Mouse (Mus musculus): ENCODE results near the gene Fgf11. TPM values are rescaled to one million over a fixed set of nuclear protein-coding genes. Genes with fewer than 3 reads are reported as not detected.
A peak's percentile ranks its signal among the peaks of the same experiment; 100 is the strongest.

The Fgf11 gene
- polyA plus RNA-seq, 1 experiment from 2014 or later: 2.0 TPM

DNA sequence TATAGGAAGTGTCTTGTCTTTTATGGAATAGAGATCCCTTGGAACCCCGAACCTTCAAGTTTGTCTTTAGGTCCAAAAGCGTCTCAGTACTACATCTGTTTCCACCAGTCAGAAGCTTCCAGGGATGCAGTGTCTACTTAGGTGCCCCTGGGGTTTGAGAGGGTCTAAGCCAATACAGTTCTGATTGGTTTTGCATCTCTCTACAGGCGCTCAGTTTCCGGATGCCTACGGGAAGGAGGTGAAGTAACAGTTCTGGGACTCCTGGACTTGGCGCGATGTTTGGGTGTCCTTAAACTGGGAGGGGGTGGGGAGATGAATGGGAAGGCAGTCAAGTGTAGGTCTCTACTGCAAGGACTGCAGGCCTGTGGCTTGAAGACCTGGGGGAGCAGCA is 37.1 kb upstream of the Fgf11 start:
- Histone ChIP-seq H3K27ac (replicated peaks in 1 of 2; ENCODE audit: control insufficient read depth in 1 of 2, insufficient read depth in 1 of 2, low read depth in 2 of 2, low read length in 2 of 2) (peak overlapping the region; percentile 67 to 83), H3K27me3 (ENCODE audit: control insufficient read depth, insufficient read depth, low read length) (peaks cover 33% of the 10 kb centered on the region), H3K4me3 (ENCODE audit: control insufficient read depth in 1 of 2, insufficient read depth in 1 of 2, low read depth in 1 of 2, low read length in 2 of 2) (peak overlapping the region; percentile 67 to 73), H3K36me3 (ENCODE audit: control insufficient read depth, insufficient read depth, low read length) (no peaks in the 10 kb centered on the region), H3K9ac (ENCODE audit: low read length) (peak overlapping the region; percentile 79), H3K4me1 (ENCODE audit: control insufficient read depth in 2 of 2, insufficient read depth in 2 of 2, low read length in 2 of 2) (peaks cover 3 to 20% of the 10 kb centered on the region in 2 experiments; a peak in 3 of 4 replicates), H3K4me2 (ENCODE audit: low read length) (peak overlapping the region; percentile 89), H3K9me3 (ENCODE audit: control insufficient read depth, low read length) (no peaks in the 10 kb centered on the region)
- no peak for ATAC-seq (ENCODE audit: insufficient number of reproducible peaks, insufficient read depth, low FRiP score, low read depth)
- under 1% methylated on average over 7 of the region's 7 CpGs for WGBS

DNA sequence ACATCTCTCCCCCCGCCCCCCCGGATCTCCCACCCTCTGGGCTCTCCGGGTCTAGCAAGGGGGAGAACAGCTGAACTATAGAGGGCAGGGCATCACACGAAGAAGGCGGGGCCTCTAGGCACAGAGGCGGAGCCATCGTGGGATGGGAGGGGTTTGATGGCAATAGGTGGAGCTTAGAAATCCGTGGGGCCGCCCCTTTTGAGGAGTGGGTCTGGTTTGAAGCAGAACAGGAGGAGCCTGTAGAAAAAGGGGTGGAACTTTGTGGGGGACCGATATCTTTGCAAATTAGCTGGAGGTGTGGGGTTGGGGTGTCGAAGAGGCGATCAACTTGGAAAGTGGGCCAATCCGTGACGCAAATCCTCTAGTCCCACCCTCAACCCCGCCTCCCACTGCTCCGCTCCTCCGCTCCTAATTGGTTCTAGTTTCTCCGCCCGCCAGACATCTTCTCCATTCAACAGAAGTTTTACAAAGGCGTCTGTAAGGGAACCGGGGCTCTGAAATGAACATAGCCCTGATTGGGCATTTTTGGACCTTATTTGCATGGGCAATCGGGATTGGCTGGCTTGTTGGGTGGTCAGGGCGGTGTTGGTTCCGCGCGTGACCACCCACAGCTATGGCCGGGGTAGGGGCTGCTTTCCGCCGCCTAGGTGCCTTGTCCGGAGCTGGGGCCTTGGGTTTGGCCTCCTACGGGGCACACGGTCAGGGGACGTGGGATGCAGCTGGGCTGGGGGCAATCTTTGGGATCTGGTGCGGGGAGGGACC is 36.5 kb upstream of the Fgf11 start, which contains the start of gene Tmem256:
Tmem256 (plus strand) TSS at position 563 of the 762 bp plus-strand sequence.
- peak; percentile 93 for ATAC-seq (ENCODE audit: insufficient number of reproducible peaks, insufficient read depth, low FRiP score, low read depth)
- peaks cover 3 to 24% of the 10 kb centered on the region in 2 experiments; a peak in 3 of 4 replicates for H3K4me1 ChIP-seq (ENCODE audit: control insufficient read depth in 2 of 2, insufficient read depth in 2 of 2, low read length in 2 of 2)
- peak within 1 kb of the TSS; percentile 89 for H3K4me2 ChIP-seq (ENCODE audit: low read length)
- H3K27me3 ChIP-seq (ENCODE audit: control insufficient read depth, insufficient read depth, low read length): peaks cover 39% of the 10 kb centered on the region
- H3K36me3 ChIP-seq (ENCODE audit: control insufficient read depth, insufficient read depth, low read length): no peaks in the 10 kb centered on the region
- H3K27ac ChIP-seq (replicated peaks in 1 of 2; ENCODE audit: control insufficient read depth in 1 of 2, insufficient read depth in 1 of 2, low read depth in 2 of 2, low read length in 2 of 2): peak within 1 kb of the TSS; percentile 67 to 83
- H3K9me3 ChIP-seq (ENCODE audit: control insufficient read depth, low read length): no peaks in the 10 kb centered on the region
- peak within 1 kb of the TSS; percentile 67 to 73 for H3K4me3 ChIP-seq (ENCODE audit: control insufficient read depth in 1 of 2, insufficient read depth in 1 of 2, low read depth in 1 of 2, low read length in 2 of 2)
- H3K9ac ChIP-seq (ENCODE audit: low read length): peak within 1 kb of the TSS; percentile 79
- WGBS: 0% methylated on average over 34 of the region's 34 CpGs

DNA sequence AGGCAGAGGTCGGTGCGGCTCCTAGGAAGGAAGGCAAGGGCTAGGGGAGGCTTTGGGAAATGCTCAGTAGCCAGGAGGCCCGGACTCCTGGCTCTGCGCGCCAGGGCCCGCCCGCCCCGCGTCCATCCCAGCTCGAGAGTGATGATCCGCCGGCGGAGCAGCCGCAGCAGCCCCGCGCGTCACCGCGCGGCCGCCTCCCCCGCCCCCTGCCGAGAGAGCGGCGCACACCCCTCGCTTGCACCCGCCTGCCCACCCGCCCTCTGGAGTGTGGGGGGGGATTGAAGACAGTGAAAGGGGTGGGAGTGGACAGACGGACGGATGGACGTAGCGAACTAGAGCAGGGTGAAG is 35.9 kb upstream of the Fgf11 start, which contains the start of gene Nlgn2:
Nlgn2 (minus strand) TSS at position 181 of the 348 bp plus-strand sequence.
- peak within 1 kb of the TSS; percentile 89 for H3K4me2 ChIP-seq (ENCODE audit: low read length)
- peak within 1 kb of the TSS; percentile 67 to 83 for H3K27ac ChIP-seq (replicated peaks in 1 of 2; ENCODE audit: control insufficient read depth in 1 of 2, insufficient read depth in 1 of 2, low read depth in 2 of 2, low read length in 2 of 2)
- H3K4me1 ChIP-seq (ENCODE audit: control insufficient read depth in 2 of 2, insufficient read depth in 2 of 2, low read length in 2 of 2): peaks cover 3 to 24% of the 10 kb centered on the region in 2 experiments; a peak in 3 of 4 replicates
- H3K4me3 ChIP-seq (ENCODE audit: control insufficient read depth in 1 of 2, insufficient read depth in 1 of 2, low read depth in 1 of 2, low read length in 2 of 2): peak within 1 kb of the TSS; percentile 67 to 73
- H3K9ac ChIP-seq (ENCODE audit: low read length): peak within 1 kb of the TSS; percentile 79
- no peaks in the 10 kb centered on the region for H3K36me3 ChIP-seq (ENCODE audit: control insufficient read depth, insufficient read depth, low read length)
- peak; percentile 66 for ATAC-seq (ENCODE audit: insufficient number of reproducible peaks, insufficient read depth, low FRiP score, low read depth)
- H3K27me3 ChIP-seq (ENCODE audit: control insufficient read depth, insufficient read depth, low read length): peaks cover 43% of the 10 kb centered on the region
- WGBS: 1% methylated on average over 12 of the region's 32 CpGs
- no peaks in the 10 kb centered on the region for H3K9me3 ChIP-seq (ENCODE audit: control insufficient read depth, low read length)

DNA sequence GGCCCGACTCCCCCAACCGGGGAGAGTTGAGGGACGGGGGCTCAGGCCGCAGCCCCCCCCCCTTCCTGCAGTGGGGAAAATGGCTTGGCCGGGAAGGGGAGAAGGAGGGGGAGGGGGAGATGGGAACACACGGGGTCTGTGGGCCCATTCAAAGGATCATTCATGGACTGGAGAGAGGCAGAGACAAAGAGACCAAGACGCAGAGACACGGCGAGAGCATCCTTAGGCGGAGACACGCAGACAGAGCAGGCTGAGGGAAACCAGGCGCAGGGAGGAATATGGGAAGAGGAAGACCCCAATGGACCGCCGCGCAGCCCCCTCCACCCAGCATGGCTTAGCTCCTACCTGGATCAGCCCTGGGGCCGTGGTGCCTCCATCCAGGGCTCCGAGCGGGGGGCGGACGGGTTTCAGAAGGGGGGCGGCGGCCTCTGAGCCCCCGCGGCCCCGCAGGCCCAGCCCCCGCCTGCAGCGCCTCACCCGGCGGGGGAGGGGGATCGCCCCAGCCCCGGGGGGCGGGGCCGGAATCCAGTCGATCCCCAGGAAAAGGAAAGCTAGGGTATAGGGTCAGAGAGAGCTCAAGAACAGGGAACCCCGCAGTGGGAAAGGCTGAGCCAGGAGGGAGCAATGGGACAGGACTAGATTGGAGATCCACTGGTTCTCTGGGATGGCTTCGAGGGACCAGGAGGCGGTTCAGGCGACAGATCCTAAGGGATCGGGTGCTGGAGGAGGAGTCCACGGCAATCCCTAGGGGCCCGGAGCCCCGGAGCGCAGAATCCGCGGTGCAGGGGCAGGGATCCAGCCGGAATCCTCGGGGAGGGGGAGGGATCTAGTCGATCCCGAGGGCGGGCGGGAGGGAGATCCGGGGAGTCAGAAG is 35.3 kb upstream of the Fgf11 start:
- ATAC-seq (ENCODE audit: insufficient number of reproducible peaks, insufficient read depth, low FRiP score, low read depth): no peak
- Histone ChIP-seq H3K36me3 (ENCODE audit: control insufficient read depth, insufficient read depth, low read length) (no peaks in the 10 kb centered on the region), H3K27ac (replicated peaks in 1 of 2; ENCODE audit: control insufficient read depth in 1 of 2, insufficient read depth in 1 of 2, low read depth in 2 of 2, low read length in 2 of 2) (peak overlapping the region in 1 of 2 experiments; percentile 58; a peak in 2 of 4 replicates), H3K4me3 (ENCODE audit: control insufficient read depth in 1 of 2, insufficient read depth in 1 of 2, low read depth in 1 of 2, low read length in 2 of 2) (peak overlapping the region; percentile 67 to 73), H3K4me1 (ENCODE audit: control insufficient read depth in 2 of 2, insufficient read depth in 2 of 2, low read length in 2 of 2) (peaks cover 3 to 24% of the 10 kb centered on the region in 2 experiments; a peak in 3 of 4 replicates), H3K27me3 (ENCODE audit: control insufficient read depth, insufficient read depth, low read length) (peaks cover 44% of the 10 kb centered on the region), H3K4me2 (ENCODE audit: low read length) (peak overlapping the region; percentile 89), H3K9me3 (ENCODE audit: control insufficient read depth, low read length) (no peaks in the 10 kb centered on the region), H3K9ac (ENCODE audit: low read length) (peak overlapping the region; percentile 76)
- under 1% methylated on average over 51 of the region's 52 CpGs for WGBS

DNA sequence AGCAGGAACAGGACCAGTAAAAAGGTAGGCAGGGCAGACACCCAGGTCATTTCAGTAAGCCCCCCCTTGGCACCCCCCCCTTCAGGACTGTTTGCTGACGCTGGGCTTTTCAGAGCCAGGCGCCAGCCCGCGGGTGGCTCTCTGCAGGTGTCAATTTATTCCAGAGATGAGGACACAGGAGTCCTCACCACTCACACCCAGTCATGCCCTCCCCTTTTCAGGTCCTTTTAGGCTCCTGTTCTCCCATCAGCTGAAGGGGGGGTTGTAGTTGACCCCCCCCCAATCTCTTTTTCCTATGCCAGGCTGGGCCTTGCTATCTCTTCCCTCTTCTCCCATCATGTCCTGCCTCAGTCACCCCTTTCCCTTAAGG is 34.3 kb upstream of the Fgf11 start:
- no peak overlapping the region; the same call in 1 of the 2 replicates for H3K9ac ChIP-seq (ENCODE audit: low read length)
- ATAC-seq (ENCODE audit: insufficient number of reproducible peaks, insufficient read depth, low FRiP score, low read depth): no peak
- H3K27ac ChIP-seq (replicated peaks in 1 of 2; ENCODE audit: control insufficient read depth in 1 of 2, insufficient read depth in 1 of 2, low read depth in 2 of 2, low read length in 2 of 2): no peak overlapping the region
- no peaks in the 10 kb centered on the region for H3K36me3 ChIP-seq (ENCODE audit: control insufficient read depth, insufficient read depth, low read length)
- H3K4me3 ChIP-seq (ENCODE audit: control insufficient read depth in 1 of 2, insufficient read depth in 1 of 2, low read depth in 1 of 2, low read length in 2 of 2): peak overlapping the region in 1 of 2 experiments; percentile 67; a peak in 1 of 4 replicates
- H3K4me1 ChIP-seq (ENCODE audit: control insufficient read depth in 2 of 2, insufficient read depth in 2 of 2, low read length in 2 of 2): peaks cover 3 to 24% of the 10 kb centered on the region in 2 experiments; a peak in 3 of 4 replicates
- H3K4me2 ChIP-seq (ENCODE audit: low read length): peak overlapping the region; percentile 89; the same call in 1 of the 2 replicates
- H3K9me3 ChIP-seq (ENCODE audit: control insufficient read depth, low read length): no peaks in the 10 kb centered on the region
- 20% methylated on average over 4 of the region's 4 CpGs for WGBS
- H3K27me3 ChIP-seq (ENCODE audit: control insufficient read depth, insufficient read depth, low read length): peaks cover 44% of the 10 kb centered on the region

DNA sequence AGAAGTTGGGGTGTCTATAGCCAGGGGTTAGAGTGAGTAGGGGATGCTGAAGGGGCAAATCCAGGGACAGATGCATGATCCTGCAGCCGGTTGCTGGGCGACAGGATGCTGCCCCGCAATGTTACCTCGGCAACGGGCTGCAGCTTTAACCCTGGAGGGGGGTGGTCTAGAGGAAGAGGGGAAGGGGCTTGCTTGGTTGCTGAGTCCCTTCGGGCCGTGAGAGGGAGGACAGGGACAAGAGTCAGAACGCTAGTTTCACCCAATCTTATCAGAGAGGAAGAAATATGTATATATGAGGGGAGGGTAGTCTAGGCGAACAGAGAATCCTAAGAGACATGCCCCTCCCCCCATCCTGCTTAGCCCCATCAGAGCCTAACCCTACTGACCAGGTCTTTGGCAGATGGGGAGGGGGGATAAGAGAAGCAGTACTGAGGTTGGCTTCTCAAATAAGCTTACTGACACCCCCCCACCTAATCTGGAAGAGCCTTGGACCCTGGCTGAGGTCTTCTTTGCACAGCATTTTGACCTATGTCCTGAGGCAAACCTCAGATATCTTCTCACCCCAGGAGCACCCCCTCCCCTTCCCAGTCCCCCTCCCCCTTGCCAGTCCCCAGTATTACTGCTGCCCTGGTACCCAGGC is 33.8 kb upstream of the Fgf11 start:
- H3K27ac ChIP-seq (replicated peaks in 1 of 2; ENCODE audit: control insufficient read depth in 1 of 2, insufficient read depth in 1 of 2, low read depth in 2 of 2, low read length in 2 of 2): no peak overlapping the region
- no peak overlapping the region; a peak in 1 of 4 replicates for H3K4me3 ChIP-seq (ENCODE audit: control insufficient read depth in 1 of 2, insufficient read depth in 1 of 2, low read depth in 1 of 2, low read length in 2 of 2)
- H3K36me3 ChIP-seq (ENCODE audit: control insufficient read depth, insufficient read depth, low read length): no peaks in the 10 kb centered on the region
- no peak for ATAC-seq (ENCODE audit: insufficient number of reproducible peaks, insufficient read depth, low FRiP score, low read depth)
- H3K4me2 ChIP-seq (ENCODE audit: low read length): 0 out of 2 replicates have a peak overlapping the region, but pooled peaks have one; percentile 89
- whole genome bisulfite sequencing: 18% methylated on average over 9 of the region's 9 CpGs
- H3K27me3 ChIP-seq (ENCODE audit: control insufficient read depth, insufficient read depth, low read length): peaks cover 44% of the 10 kb centered on the region
- no peaks in the 10 kb centered on the region for H3K9me3 ChIP-seq (ENCODE audit: control insufficient read depth, low read length)
- H3K4me1 ChIP-seq (ENCODE audit: control insufficient read depth in 2 of 2, insufficient read depth in 2 of 2, low read length in 2 of 2): peaks cover 3 to 24% of the 10 kb centered on the region in 2 experiments; a peak in 3 of 4 replicates
- H3K9ac ChIP-seq (ENCODE audit: low read length): no peak overlapping the region; the same call in 1 of the 2 replicates
